Mouse (Mus musculus): ENCODE data around the gene B4galt1. TPM values are rescaled to one million over a fixed set of nuclear protein-coding genes. Genes with fewer than 3 reads are reported as not detected.

B4galt1 gene
- polyA plus RNA-seq, 1 experiment, result 55.9 TPM

DNA sequence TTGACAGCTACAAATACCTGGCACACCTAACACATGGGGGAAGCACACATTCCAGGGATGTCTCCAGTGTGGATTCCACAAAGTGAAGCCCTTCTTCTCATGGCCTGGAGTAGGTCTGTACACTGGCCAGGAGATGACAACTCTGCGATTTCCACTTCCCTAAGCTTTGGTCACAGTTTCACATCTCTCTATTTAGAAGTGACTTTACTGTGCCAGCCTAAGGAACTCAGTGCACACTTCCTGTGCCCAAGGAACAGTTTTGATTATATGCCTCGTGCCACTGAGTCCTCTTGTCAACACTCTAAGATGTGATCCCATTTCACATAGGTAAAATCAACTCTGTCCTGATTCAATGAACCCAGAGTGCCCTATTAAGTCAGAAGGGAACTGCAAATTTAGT lies 13.4 kb downstream of the B4galt1 start:
- DNase-seq (ENCODE audit: low spot score), result no peak

- no peak for DNase-seq (ENCODE audit: low spot score)
Observed at GRCm38 (mm10) chr4:40839251-40839650, 14.6 kb downstream of the B4galt1 start.

DNA sequence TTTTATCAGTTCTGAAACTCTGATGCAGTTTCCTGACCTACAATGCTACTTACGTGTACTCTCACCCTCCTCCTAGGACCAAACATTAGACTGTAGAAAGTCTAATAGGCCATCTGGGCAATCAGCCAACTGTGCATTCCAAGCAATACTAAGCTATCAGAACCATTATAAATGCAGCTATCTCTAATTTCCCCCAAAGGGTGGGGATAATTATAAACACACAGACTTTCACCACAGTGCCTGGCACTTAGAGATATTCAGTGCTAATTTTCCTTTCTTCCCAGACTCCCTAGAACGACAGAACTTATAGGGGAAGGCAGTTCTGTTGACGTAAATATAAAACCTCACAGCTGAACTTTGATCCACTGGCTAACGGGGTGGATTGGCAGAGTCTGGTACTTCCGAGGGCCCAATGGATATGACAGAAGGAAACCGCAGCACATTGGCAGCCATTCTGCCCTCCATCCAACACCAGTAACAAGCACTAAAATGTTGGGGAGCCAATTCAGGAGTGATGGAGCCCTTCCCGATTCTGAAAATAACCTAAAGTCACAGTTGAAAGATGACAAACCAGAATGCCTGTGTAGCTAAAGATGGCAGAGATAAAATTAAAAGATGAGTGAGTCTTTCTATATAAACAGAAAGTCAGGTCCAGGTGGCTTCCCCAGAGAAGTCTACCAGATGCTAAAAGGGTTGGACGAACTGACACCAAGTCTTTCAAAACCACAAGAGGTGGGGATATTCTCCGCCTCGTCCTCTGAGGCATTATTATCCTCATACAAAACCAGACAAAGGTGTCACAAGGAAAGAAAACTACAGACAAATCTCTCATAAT lies 16.1 kb downstream of the B4galt1 start:
- no peak for DNase-seq (ENCODE audit: low spot score)

DNA sequence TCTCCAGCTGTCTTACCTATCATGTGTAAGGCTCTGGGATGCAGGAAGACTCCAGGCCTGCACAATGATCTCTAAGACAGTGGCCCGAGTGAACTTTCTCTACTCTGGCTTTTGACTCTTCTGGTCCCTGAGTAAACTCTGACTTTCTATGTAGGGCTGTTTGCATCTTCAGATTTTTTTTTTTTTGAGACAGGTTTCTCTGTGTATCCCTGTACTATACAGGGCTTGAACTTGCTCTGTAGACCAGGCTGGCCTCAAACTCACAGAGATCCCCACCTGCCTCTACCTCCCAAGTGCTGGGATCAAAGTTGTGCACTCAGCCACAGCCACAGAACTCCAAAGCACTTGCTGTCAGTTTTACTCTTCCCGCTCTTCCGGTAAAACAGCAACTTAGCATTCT lies 16.8 kb downstream of the B4galt1 start:
- no peak for DNase-seq (ENCODE audit: low spot score)

GRCm38 (mm10) chr4:40834872-40835271 lies 18.9 kb downstream of the B4galt1 start:
- no peak for DNase-seq (ENCODE audit: low spot score)

- no peak for DNase-seq (ENCODE audit: low spot score)
Observed at GRCm38 (mm10) chr4:40834232-40834786, 19.5 kb downstream of the B4galt1 start.

- DNase-seq (ENCODE audit: low spot score), result no peak
Observed at GRCm38 (mm10) chr4:40833381-40834231, 20.2 kb downstream of the B4galt1 start.

DNA sequence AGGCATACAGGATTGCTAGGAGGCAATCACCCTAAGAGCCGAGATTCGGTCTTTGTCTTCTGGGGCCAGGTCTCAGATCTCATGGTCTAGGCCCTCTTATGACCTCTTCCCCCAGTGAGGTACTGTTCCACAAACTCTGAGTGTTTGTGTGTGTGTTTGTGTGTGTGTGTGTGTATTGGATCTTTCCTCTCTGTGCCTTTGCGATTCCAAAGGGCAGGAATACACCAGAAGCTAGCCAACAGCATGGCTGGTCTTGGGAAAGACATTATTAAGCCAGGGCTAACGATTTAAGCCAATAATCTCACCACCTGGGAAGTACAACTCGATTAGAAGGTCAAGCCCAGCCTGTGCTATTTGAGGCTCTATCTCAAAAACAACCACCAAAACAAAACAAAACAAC lies 23.3 kb downstream of the B4galt1 start:
- no peak for DNase-seq (ENCODE audit: low spot score)

DNA sequence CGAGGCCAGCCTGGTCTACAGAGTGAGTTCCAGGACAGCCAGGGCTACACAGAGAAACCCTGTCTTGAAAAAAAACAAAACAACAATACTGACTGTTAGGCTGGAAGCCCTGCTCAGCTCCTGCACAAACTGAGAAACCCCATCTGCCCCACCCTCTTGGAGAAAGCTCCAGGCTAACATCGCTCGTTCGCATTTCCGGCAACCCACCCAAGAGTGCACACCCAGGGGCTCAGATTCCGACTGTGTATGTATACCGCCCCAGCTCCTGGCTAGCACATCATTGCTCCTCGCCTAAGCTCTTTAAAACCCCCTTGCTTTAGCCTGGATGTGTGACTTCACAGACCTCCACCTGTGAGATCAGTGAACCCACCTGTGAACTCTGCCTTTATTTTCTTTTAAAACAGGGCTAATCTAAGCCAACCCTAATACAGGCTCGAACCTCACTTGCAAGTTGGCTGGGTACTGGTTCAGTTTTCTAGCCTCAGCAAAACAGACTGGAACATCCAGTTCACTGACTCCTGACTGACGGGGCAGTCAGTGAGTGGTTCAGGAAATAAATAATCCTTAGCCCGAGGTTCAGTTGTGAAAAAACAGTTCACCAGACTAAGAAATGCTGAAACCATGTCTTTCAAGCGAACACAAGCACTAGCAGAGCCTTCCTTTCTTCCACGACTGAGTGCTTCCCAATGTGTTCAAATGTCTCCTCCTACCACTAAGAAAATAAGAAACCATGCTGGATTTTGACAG lies 24.0 kb downstream of the B4galt1 start:
- DNase-seq (ENCODE audit: low spot score), result no peak

DNA sequence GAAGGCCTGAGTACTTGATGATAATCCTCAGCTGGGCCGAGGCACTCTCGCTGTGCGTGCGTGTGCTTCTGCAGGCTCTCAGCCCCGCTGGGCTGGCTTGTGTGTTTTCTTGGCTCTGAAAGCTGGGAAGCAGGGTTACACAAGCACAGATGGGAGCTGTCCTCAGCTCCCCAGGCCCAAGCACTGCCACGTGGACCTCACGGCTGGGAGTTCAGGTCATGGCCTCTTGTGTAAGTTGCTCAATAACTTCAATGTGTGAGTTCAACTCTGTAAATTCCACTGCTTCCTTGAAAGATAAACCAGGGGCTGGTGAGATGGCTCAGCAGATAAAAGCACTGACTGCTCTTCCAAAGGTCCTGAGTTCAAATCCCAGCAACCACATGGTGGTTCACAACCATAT lies 24.9 kb downstream of the B4galt1 start:
- DNase-seq (ENCODE audit: low spot score), result no peak

- DNase-seq (ENCODE audit: low spot score), result no peak
Observed at GRCm38 (mm10) chr4:40827926-40828325, 25.9 kb downstream of the B4galt1 start.

GRCm38 (mm10) chr4:40826810-40827209 lies 27.0 kb downstream of the B4galt1 start:
- no peak for DNase-seq (ENCODE audit: low spot score)

- DNase-seq (ENCODE audit: low spot score), result no peak
Observed at GRCm38 (mm10) chr4:40825981-40826380, 27.8 kb downstream of the B4galt1 start.

DNA sequence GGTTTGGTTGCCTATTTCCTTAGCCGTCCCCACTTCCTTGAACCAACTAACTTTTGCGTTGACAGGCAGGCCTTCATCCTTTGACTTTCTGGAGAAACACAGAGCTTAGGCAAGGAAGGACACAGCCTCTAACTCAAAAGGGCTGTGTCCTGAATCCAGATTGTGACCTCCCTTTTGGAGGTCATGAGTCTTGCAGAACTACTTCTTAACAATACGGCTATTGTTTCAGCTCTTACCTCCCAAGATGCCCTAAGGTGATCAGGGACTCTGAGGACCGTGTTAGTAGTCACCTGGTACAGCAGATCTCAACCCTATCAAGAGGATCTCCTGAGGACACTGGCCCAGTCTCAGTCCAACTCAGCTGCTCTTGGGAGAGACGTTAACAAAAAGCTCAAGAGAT lies 28.7 kb downstream of the B4galt1 start:
- no peak for DNase-seq (ENCODE audit: low spot score)

DNA sequence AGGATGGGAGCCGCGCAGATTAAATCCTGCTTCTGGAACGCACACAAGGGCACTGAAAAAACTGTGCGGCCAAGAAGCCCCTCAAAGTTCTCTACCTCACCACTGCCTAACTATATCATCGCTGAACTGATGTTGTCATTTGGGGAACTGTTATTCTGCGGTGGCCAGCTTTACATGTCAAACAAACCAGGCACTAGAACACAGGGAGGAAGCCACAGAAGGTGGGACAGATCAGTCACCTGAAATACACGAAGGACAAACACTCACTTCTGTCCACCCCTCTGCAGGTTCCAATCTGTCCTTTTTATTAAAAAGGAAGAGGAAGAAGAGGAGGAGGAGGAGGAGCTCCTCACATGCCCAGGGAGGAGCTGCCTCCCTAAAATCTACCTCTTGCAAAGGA lies 29.3 kb downstream of the B4galt1 start:
- no peak for DNase-seq (ENCODE audit: low spot score)

DNA sequence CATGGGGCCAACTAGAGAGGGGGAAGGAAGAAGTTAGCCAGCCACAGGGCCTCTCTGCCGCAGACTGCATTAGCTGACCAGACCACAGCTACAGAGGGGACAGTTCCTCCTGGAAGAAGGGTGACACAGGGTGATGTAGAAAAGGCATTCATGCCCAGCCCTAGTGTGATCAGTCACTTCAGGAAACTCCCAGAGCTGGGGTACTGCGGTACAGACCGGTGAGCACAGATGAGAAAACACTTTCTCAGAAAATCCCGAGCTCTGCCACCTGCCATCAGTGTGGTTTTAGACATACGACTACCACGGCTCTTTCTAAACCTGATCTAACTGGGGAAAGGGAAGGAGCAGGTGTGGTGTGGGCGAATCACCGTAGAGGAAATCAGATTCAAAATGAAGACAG lies 30.1 kb downstream of the B4galt1 start:
- DNase-seq (ENCODE audit: low spot score), result no peak

DNA sequence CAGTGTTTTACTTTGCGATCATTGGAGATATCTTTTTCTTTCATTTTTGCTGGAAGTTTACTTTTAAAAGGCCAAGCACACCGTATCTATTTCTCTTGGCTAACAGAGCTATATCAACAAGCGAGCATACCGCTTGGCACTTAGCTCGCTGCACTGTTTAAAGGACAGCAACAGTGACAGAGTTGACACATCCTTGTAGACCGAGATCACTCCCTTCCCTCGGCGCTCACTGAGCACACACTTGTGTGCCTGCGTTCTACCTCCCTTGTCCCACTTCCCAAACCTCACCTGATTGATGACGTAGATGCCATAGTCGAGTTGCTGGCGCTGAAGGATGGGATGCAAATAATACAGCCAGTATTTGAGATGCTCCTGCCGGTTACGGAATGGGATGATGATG lies 30.7 kb downstream of the B4galt1 start:
- DNase-seq (ENCODE audit: low spot score), result no peak

DNA sequence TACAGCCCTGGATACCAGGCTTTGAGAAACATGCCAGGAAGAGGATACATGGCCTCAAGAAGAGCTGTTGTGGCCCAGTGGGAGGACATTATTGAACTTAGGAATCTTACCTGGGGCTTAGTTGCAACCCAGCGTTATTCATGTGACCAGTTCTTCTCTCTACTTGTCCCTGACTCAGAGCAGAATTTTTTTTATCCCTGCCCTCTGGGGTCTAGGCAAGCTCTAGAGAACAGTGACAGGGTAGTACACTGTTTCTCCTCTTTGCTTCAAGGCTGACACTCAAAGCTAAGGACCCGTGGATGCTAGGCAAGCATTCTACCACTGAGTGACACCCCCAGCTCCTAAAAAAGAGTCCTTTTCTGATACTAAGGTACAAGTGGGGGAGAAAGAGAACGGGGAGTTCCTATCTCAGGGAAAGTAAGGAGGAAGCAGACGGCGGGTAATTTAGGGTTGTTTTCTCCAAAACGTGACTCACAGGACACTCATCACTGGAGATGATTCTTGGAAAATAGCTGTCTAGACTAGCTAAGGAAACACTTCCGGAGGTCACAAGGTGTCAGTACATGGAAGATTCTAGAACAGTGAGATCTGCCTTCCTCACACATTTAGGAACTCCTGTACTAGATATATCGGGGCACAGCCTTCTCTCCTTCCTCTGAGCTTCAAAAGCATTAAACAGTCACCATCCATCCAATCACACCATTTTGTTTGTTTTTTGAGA lies 32.3 kb downstream of the B4galt1 start:
- no peak for DNase-seq (ENCODE audit: low spot score)

- no peak for DNase-seq (ENCODE audit: low spot score)
Observed at GRCm38 (mm10) chr4:40820903-40821302, 32.9 kb downstream of the B4galt1 start.

GRCm38 (mm10) chr4:40820024-40820423 lies 33.8 kb downstream of the B4galt1 start:
- DNase-seq (ENCODE audit: low spot score), result no peak

- no peak for DNase-seq (ENCODE audit: low spot score)
Observed at GRCm38 (mm10) chr4:40819151-40819550, 34.7 kb downstream of the B4galt1 start.

All from urinary bladder, adult 2 months (tissue).